Mouse (Mus musculus): ENCODE results near the gene Hyal2. TPM values are rescaled to one million over a fixed set of nuclear protein-coding genes. Genes with fewer than 3 reads are reported as not detected.
A peak's percentile ranks its signal among the peaks of the same experiment; 100 is the strongest.

The Hyal2 gene
- polyA plus RNA-seq, 1 experiment from 2014 or later, result 105 TPM

- peak overlapping the region; percentile 73 for H3K4me2 ChIP-seq
- 37% methylated on average over 8 of the region's 8 CpGs for WGBS (ENCODE audit: insufficient replicate concordance)
- 0 out of 2 replicates have a peak, but pooled peaks cover 2% of the 10 kb centered on the region for H3K27me3 ChIP-seq (ENCODE audit: control insufficient read depth, insufficient read depth, low read length)
- H3K36me3 ChIP-seq (ENCODE audit: control insufficient read depth, insufficient read depth, low read length), result 0 out of 2 replicates have a peak, but pooled peaks cover 9% of the 10 kb centered on the region
- H3K27ac ChIP-seq (ENCODE audit: low read depth, low read length), result no peak overlapping the region
- H3K4me3 ChIP-seq (ENCODE audit: low read depth, low read length), result peak overlapping the region; percentile 60
- H3K9me3 ChIP-seq (replicated peaks; ENCODE audit: control insufficient read depth, low read length), result no peaks in the 10 kb centered on the region
- ATAC-seq (replicated peaks; ENCODE audit: insufficient number of reproducible peaks, low FRiP score, low TSS enrichment), result no peak
- peaks cover 23% of the 10 kb centered on the region for H3K4me1 ChIP-seq (ENCODE audit: control insufficient read depth, insufficient read depth, low read length)
- peak overlapping the region; percentile 67 for H3K9ac ChIP-seq (ENCODE audit: low read depth, low read length)
Observed at GRCm38 (mm10) chr9:107542721-107543120, 25.0 kb upstream of the Hyal2 start.

GRCm38 (mm10) chr9:107543299-107543698 lies 24.4 kb upstream of the Hyal2 start:
- Histone ChIP-seq H3K4me3 (ENCODE audit: low read depth, low read length) (no peak overlapping the region), H3K36me3 (ENCODE audit: control insufficient read depth, insufficient read depth, low read length) (0 out of 2 replicates have a peak, but pooled peaks cover 7% of the 10 kb centered on the region), H3K9me3 (replicated peaks; ENCODE audit: control insufficient read depth, low read length) (no peaks in the 10 kb centered on the region), H3K9ac (ENCODE audit: low read depth, low read length) (no peak overlapping the region), H3K27ac (ENCODE audit: low read depth, low read length) (no peak overlapping the region), H3K27me3 (ENCODE audit: control insufficient read depth, insufficient read depth, low read length) (0 out of 2 replicates have a peak, but pooled peaks cover 3% of the 10 kb centered on the region), H3K4me2 (no peak overlapping the region; the same call in 1 of the 2 replicates), H3K4me1 (ENCODE audit: control insufficient read depth, insufficient read depth, low read length) (peaks cover 23% of the 10 kb centered on the region)
- WGBS (ENCODE audit: insufficient replicate concordance), result 84% methylated on average over 11 of the region's 11 CpGs
- no peak for ATAC-seq (replicated peaks; ENCODE audit: insufficient number of reproducible peaks, low FRiP score, low TSS enrichment)

- no peak for ATAC-seq (replicated peaks; ENCODE audit: insufficient number of reproducible peaks, low FRiP score, low TSS enrichment)
Observed at GRCm38 (mm10) chr9:107544196-107544700, 23.5 kb upstream of the Hyal2 start.

GRCm38 (mm10) chr9:107544729-107545128 lies 23.0 kb upstream of the Hyal2 start:
- WGBS (ENCODE audit: insufficient replicate concordance), result 90% methylated on average over 12 of the region's 12 CpGs
- Histone ChIP-seq H3K4me2 (no peak overlapping the region), H3K9ac (ENCODE audit: low read depth, low read length) (no peak overlapping the region), H3K4me3 (ENCODE audit: low read depth, low read length) (no peak overlapping the region), H3K4me1 (ENCODE audit: control insufficient read depth, insufficient read depth, low read length) (peaks cover 23% of the 10 kb centered on the region), H3K27me3 (ENCODE audit: control insufficient read depth, insufficient read depth, low read length) (peaks cover 14% of the 10 kb centered on the region), H3K27ac (ENCODE audit: low read depth, low read length) (no peak overlapping the region), H3K9me3 (replicated peaks; ENCODE audit: control insufficient read depth, low read length) (no peaks in the 10 kb centered on the region), H3K36me3 (ENCODE audit: control insufficient read depth, insufficient read depth, low read length) (no peaks in the 10 kb centered on the region)
- ATAC-seq (replicated peaks; ENCODE audit: insufficient number of reproducible peaks, low FRiP score, low TSS enrichment), result no peak

More at GRCm38 (mm10) chr9:107544196-107544700, 23.5 kb upstream of the Hyal2 start:
- Histone ChIP-seq H3K4me2 (no peak overlapping the region), H3K27ac (ENCODE audit: low read depth, low read length) (no peak overlapping the region), H3K27me3 (ENCODE audit: control insufficient read depth, insufficient read depth, low read length) (peaks cover 10% of the 10 kb centered on the region), H3K4me1 (ENCODE audit: control insufficient read depth, insufficient read depth, low read length) (peaks cover 23% of the 10 kb centered on the region), H3K9ac (ENCODE audit: low read depth, low read length) (no peak overlapping the region), H3K4me3 (ENCODE audit: low read depth, low read length) (no peak overlapping the region), H3K36me3 (ENCODE audit: control insufficient read depth, insufficient read depth, low read length) (0 out of 2 replicates have a peak, but pooled peaks cover 4% of the 10 kb centered on the region), H3K9me3 (replicated peaks; ENCODE audit: control insufficient read depth, low read length) (no peaks in the 10 kb centered on the region)
- 89% methylated on average over 17 of the region's 17 CpGs for WGBS (ENCODE audit: insufficient replicate concordance)

- Histone ChIP-seq H3K27ac (ENCODE audit: low read depth, low read length) (no peak overlapping the region), H3K36me3 (ENCODE audit: control insufficient read depth, insufficient read depth, low read length) (no peaks in the 10 kb centered on the region), H3K4me1 (ENCODE audit: control insufficient read depth, insufficient read depth, low read length) (peaks cover 23% of the 10 kb centered on the region), H3K4me3 (ENCODE audit: low read depth, low read length) (no peak overlapping the region), H3K9ac (ENCODE audit: low read depth, low read length) (no peak overlapping the region), H3K9me3 (replicated peaks; ENCODE audit: control insufficient read depth, low read length) (no peaks in the 10 kb centered on the region), H3K27me3 (ENCODE audit: control insufficient read depth, insufficient read depth, low read length) (peaks cover 17% of the 10 kb centered on the region), H3K4me2 (no peak overlapping the region)
- 83% methylated on average over 10 of the region's 10 CpGs for WGBS (ENCODE audit: insufficient replicate concordance)
- ATAC-seq (replicated peaks; ENCODE audit: insufficient number of reproducible peaks, low FRiP score, low TSS enrichment), result no peak
Observed at GRCm38 (mm10) chr9:107545199-107545598, 22.5 kb upstream of the Hyal2 start.

GRCm38 (mm10) chr9:107545602-107546001 lies 22.1 kb upstream of the Hyal2 start:
- Histone ChIP-seq H3K4me1 (ENCODE audit: control insufficient read depth, insufficient read depth, low read length) (peaks cover 24% of the 10 kb centered on the region), H3K27me3 (ENCODE audit: control insufficient read depth, insufficient read depth, low read length) (peaks cover 21% of the 10 kb centered on the region), H3K4me3 (ENCODE audit: low read depth, low read length) (no peak overlapping the region), H3K4me2 (no peak overlapping the region), H3K9me3 (replicated peaks; ENCODE audit: control insufficient read depth, low read length) (no peaks in the 10 kb centered on the region), H3K27ac (ENCODE audit: low read depth, low read length) (no peak overlapping the region), H3K36me3 (ENCODE audit: control insufficient read depth, insufficient read depth, low read length) (no peaks in the 10 kb centered on the region), H3K9ac (ENCODE audit: low read depth, low read length) (no peak overlapping the region)
- 9% methylated on average over 3 of the region's 3 CpGs for WGBS (ENCODE audit: insufficient replicate concordance)
- ATAC-seq (replicated peaks; ENCODE audit: insufficient number of reproducible peaks, low FRiP score, low TSS enrichment), result no peak

GRCm38 (mm10) chr9:107547026-107547425 lies 20.7 kb upstream of the Hyal2 start, which contains the start of gene Zmynd10:
TSS of gene Zmynd10 (plus strand) at chr9:107547298.
- ATAC-seq (replicated peaks; ENCODE audit: insufficient number of reproducible peaks, low FRiP score, low TSS enrichment), result peak; percentile 44; the same call in 1 of the 2 replicates
- H3K4me2 ChIP-seq, result peak within 1 kb of the TSS; percentile 55

GRCm38 (mm10) chr9:107547957-107548356 lies 19.8 kb upstream of the Hyal2 start:
- Histone ChIP-seq H3K27ac (ENCODE audit: low read depth, low read length) (no peak overlapping the region), H3K27me3 (ENCODE audit: control insufficient read depth, insufficient read depth, low read length) (peaks cover 30% of the 10 kb centered on the region), H3K4me1 (ENCODE audit: control insufficient read depth, insufficient read depth, low read length) (peaks cover 33% of the 10 kb centered on the region), H3K4me3 (ENCODE audit: low read depth, low read length) (no peak overlapping the region), H3K9me3 (replicated peaks; ENCODE audit: control insufficient read depth, low read length) (no peaks in the 10 kb centered on the region), H3K36me3 (ENCODE audit: control insufficient read depth, insufficient read depth, low read length) (no peaks in the 10 kb centered on the region), H3K9ac (ENCODE audit: low read depth, low read length) (no peak overlapping the region), H3K4me2 (no peak overlapping the region)
- ATAC-seq (replicated peaks; ENCODE audit: insufficient number of reproducible peaks, low FRiP score, low TSS enrichment), result no peak
- WGBS (ENCODE audit: insufficient replicate concordance), result 70% methylated on average over 5 of the region's 5 CpGs

More at GRCm38 (mm10) chr9:107547026-107547425, 20.7 kb upstream of the Hyal2 start, which contains the start of gene Zmynd10:
- Histone ChIP-seq H3K27ac (ENCODE audit: low read depth, low read length) (no peak within 1 kb of the TSS), H3K4me3 (ENCODE audit: low read depth, low read length) (peak within 1 kb of the TSS; percentile 17), H3K9me3 (replicated peaks; ENCODE audit: control insufficient read depth, low read length) (no peaks in the 10 kb centered on the region), H3K4me1 (ENCODE audit: control insufficient read depth, insufficient read depth, low read length) (peaks cover 31% of the 10 kb centered on the region), H3K36me3 (ENCODE audit: control insufficient read depth, insufficient read depth, low read length) (no peaks in the 10 kb centered on the region), H3K9ac (ENCODE audit: low read depth, low read length) (peak within 1 kb of the TSS; percentile 6; the same call in 1 of the 2 replicates), H3K27me3 (ENCODE audit: control insufficient read depth, insufficient read depth, low read length) (peaks cover 30% of the 10 kb centered on the region)
- 5% methylated on average over 20 of the region's 20 CpGs for WGBS (ENCODE audit: insufficient replicate concordance)

GRCm38 (mm10) chr9:107548820-107549219 lies 18.9 kb upstream of the Hyal2 start:
- Histone ChIP-seq H3K4me3 (ENCODE audit: low read depth, low read length) (no peak overlapping the region), H3K27ac (ENCODE audit: low read depth, low read length) (no peak overlapping the region), H3K4me1 (ENCODE audit: control insufficient read depth, insufficient read depth, low read length) (peaks cover 40% of the 10 kb centered on the region), H3K36me3 (ENCODE audit: control insufficient read depth, insufficient read depth, low read length) (no peaks in the 10 kb centered on the region), H3K9me3 (replicated peaks; ENCODE audit: control insufficient read depth, low read length) (no peaks in the 10 kb centered on the region), H3K27me3 (ENCODE audit: control insufficient read depth, insufficient read depth, low read length) (peaks cover 30% of the 10 kb centered on the region), H3K4me2 (no peak overlapping the region), H3K9ac (ENCODE audit: low read depth, low read length) (no peak overlapping the region)
- ATAC-seq (replicated peaks; ENCODE audit: insufficient number of reproducible peaks, low FRiP score, low TSS enrichment), result no peak
- 86% methylated on average over 10 of the region's 10 CpGs for WGBS (ENCODE audit: insufficient replicate concordance)

Measured in heart, embryonic 11.5 days (tissue).